Mouse (Mus musculus) 3T3-L1 (cell line): ENCODE data around the gene Gm21103.
"Not testable (repeated sequence)": the region's sequence is repeated elsewhere in the genome, so short reads cannot be mapped to it uniquely, and the experiment has no call there.

Experiments
- DNase-seq: peaks from one replicate; pipeline ENCODE4 v3.0.0-alpha.2; 2015; ENCODE audit warnings: low read depth, low spot score

Gene Gm21103

DNA sequence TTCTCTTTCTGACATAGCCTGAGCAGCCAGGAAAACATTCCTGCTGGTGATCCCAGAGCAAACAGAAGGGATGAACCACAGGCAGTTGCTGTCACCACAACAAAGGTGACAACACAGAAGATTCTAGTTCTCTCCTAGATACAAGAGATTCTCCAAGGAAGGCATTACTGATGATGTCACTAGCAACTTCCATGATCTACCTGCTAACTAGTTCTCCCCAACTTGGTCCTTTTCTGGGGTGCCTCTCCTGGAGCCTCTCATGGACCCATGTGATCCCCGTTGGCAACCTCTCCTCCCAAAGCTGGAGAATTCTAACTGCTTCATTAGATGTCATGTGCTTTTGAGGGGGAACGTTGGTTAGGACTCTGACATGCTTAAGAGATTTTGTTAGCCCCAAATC lies at the start of gene Gm21103:
Gene Gm21103, minus strand, starts transcription at position 101 of the 400 bp plus-strand sequence.
- DNase-seq = not testable (repeated sequence)

DNA sequence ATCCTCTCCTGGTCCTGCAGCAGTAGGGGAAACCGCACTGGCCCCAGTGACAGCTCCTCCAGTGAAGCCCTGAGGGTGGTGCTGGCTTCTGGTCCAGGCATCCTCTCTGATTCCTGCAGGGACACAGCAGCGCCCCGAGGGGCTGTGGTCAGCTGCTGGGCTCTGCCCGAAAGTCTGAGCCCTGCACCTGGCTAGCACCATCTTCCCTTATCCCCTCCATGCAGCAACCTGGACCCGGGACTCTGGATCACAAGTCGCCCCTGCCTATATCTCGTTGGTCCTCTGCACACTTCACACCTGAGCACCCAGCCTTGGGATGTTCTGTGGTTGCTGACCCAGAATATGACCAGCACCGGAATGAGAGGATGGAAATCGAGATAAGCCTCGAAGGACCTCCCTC lies 38.9 kb upstream of the Gm21103 start, which contains the start of gene Gm3618:
Gene Gm3618, minus strand, starts transcription at position 101 of the 400 bp plus-strand sequence.
- not testable (repeated sequence) for DNase-seq

DNA sequence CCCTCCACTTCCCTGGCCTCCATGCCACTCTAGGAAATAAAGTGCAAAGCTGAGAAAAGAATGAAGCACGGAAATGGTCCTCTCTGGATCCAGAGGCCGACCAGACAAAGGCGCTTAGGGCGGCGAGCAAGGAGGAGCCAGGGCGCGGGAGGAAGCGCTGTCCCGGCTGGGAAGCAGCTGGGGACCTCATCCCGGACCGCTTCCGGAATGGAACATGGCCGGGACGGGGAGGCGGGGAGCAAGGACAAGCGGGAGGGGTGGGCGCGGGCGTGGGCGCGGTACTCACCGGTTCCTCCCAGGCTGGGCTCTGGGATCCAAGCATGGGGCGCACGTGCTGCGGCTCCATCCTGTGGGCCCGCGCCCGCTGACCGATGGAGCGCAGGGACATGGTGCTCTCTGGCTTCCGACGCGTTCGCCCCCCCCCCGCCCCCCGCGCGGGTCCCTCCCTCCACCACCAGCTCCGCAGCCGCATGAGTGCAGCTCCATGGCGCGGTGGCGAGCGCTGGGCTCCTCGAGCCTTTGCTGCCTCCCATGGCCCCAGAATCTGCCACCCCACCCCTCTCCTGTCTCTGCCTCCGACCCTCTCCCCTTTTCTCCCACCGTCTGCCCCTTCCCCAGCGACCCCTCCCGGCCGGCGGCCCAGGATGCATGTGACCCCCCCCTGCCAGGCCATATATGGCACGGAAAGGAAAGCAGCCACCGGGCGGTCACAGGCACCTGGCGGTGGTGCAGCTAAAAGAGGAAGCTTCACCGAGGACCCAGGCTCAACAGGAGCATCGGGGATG lies 17.5 kb downstream of the Gm21103 start, which contains the start of gene Gm3411:
Gene Gm3411, minus strand, starts transcription at position 320 of the 785 bp plus-strand sequence.
- not testable (repeated sequence) for DNase-seq
